In the genomic region with DNA sequence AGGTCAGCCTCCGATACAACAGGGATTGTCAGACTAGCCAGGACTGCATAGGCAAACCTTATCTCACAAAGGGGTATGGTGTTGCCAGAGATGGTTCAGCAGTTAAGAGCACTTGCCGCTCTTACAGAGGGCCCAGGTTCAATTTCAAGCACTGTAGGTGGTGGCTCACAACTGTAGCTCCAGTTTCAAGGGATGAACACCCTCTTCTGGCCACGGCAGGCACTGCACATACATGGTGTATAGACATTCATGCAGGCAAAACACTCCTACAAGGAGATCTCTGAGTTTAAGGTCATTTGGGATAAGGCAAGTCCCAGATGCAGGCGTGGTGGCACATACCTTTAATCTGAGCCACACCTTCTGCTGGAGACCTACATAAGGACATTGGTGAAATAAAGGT, we compare ENCODE assay signal across 10 mouse cellular contexts.
A peak's percentile ranks its signal among the peaks of the same experiment; 100 is the strongest.
DNase-seq lines count a peak whose midpoint lies in the region; ATAC-seq and TF ChIP-seq lines count a peak whose summit lies in the region.
"Had no signal": no experiment of that assay in that cellular context is flagged by ENCODE, and none has a peak within 500 bp of the region (broad histone marks: within the 10 kb centered on the region; RNA-seq: fewer than 3 reads in every experiment).

No protein-coding gene starts in this region.

- no peak overlapping the region for H3K4me2 ChIP-seq in kidney, embryonic 15.5 days
- H3K4me2 ChIP-seq: embryonic facial prominence, embryonic 15.5 days had no signal

- TF ChIP-seq CTCF in kidney, adult 2 months (conservative IDR thresholded peaks at IDR 0.05; ENCODE audit: insufficient read depth, insufficient read length, low read depth, low read length) = peak; percentile 30; the same call in 1 of the 2 replicates
- peak; percentile 70 for TF ChIP-seq CTCF in E14TG2a.4 (conservative IDR thresholded peaks at IDR 0.05; ENCODE audit: low read length)
- peak; percentile 13; the same call in 1 of the 2 replicates for TF ChIP-seq CTCF in brain, embryonic 14.5 days (IDR thresholded peaks at IDR 0.05; ENCODE audit: borderline replicate concordance, extremely low read depth, insufficient read depth, insufficient read length)

- H3K9me3 ChIP-seq in kidney, embryonic 15.5 days (replicated peaks) = no peaks in the 10 kb centered on the region
- H3K9me3 ChIP-seq in E14TG2a.4 (ENCODE audit: low read length) = no peaks in the 10 kb centered on the region
- H3K9me3 ChIP-seq: embryonic facial prominence, embryonic 15.5 days had no signal

- TF ChIP-seq POLR2A in kidney, adult 2 months (IDR thresholded peaks at IDR 0.05; ENCODE audit: low read depth, low read length) = no peak
- TF ChIP-seq POLR2A in brain, embryonic 14.5 days (IDR thresholded peaks at IDR 0.05; ENCODE audit: borderline replicate concordance, extremely low read depth, insufficient read depth, insufficient read length, poor library complexity, severe bottlenecking) = no peak

- WGBS in kidney, adult 2 months = 96% methylated on average over 4 of the region's 4 CpGs
- 93% methylated on average over 4 of the region's 4 CpGs for WGBS in kidney, embryonic 15.5 days

- H3K27me3 ChIP-seq in kidney, adult 2 months (replicated peaks; ENCODE audit: control insufficient read depth, insufficient read depth, low read length) = no peaks in the 10 kb centered on the region
- no peaks in the 10 kb centered on the region for H3K27me3 ChIP-seq in kidney, embryonic 15.5 days
- H3K27me3 ChIP-seq in E14TG2a.4 (ENCODE audit: insufficient read depth, low read length) = no peaks in the 10 kb centered on the region
- H3K27me3 ChIP-seq: embryonic facial prominence, embryonic 15.5 days had no signal

- no peaks in the 10 kb centered on the region for H3K36me3 ChIP-seq in kidney, adult 2 months (ENCODE audit: control insufficient read depth, insufficient read depth, low read length)
- H3K36me3 ChIP-seq in kidney, embryonic 15.5 days = 0 out of 2 replicates have a peak, but pooled peaks cover 8% of the 10 kb centered on the region
- peaks cover 43% of the 10 kb centered on the region for H3K36me3 ChIP-seq in E14TG2a.4 (ENCODE audit: insufficient read depth, low read length)
- H3K36me3 ChIP-seq: embryonic facial prominence, embryonic 15.5 days had no signal

- no peaks in the 10 kb centered on the region for H3K4me1 ChIP-seq in kidney, adult 2 months (ENCODE audit: control insufficient read depth, insufficient read depth, low read length)
- peaks cover 12% of the 10 kb centered on the region for H3K4me1 ChIP-seq in kidney, embryonic 15.5 days
- peaks cover 39% of the 10 kb centered on the region for H3K4me1 ChIP-seq in E14TG2a.4 (replicated peaks; ENCODE audit: low read depth, low read length)
- H3K4me1 ChIP-seq: embryonic facial prominence, embryonic 15.5 days had no signal

- no peak overlapping the region for H3K4me3 ChIP-seq in kidney, adult 2 months (ENCODE audit: insufficient read depth, low read depth, low read length)
- H3K4me3 ChIP-seq in kidney, embryonic 15.5 days (replicated peaks) = no peak overlapping the region
- H3K4me3 ChIP-seq in E14TG2a.4 (replicated peaks; ENCODE audit: low read length) = no peak overlapping the region
- H3K4me3 ChIP-seq: embryonic facial prominence, embryonic 15.5 days had no signal

- no peak overlapping the region for H3K9ac ChIP-seq in kidney, embryonic 15.5 days
- H3K9ac ChIP-seq: embryonic facial prominence, embryonic 15.5 days had no signal

- H3K27ac ChIP-seq in kidney, adult 2 months (ENCODE audit: insufficient read depth, low read depth, low read length) = no peak overlapping the region
- no peak overlapping the region for H3K27ac ChIP-seq in kidney, embryonic 15.5 days
- H3K27ac ChIP-seq: embryonic facial prominence, embryonic 15.5 days had no signal

- ATAC-seq in kidney, embryonic 15.5 days (replicated peaks; ENCODE audit: low FRiP score) = no peak

- DNase-seq in kidney, adult 2 months = no peak
- DNase-seq in 416B (ENCODE audit: low read depth) = peak; percentile 36
- no peak for DNase-seq in brain, embryonic 14.5 days (ENCODE audit: low read depth)
- no peak for DNase-seq in cerebellum, adult 8-10 months
- DNase-seq in heart, adult 8-10 months (ENCODE audit: low spot score) = no peak
- DNase-seq: adrenal gland, adult 2 months; thymus, adult 2 months had no signal

Comparison
In these comparisons a context has a peak if more than half of its experiments do, and no peak if none do; other contexts are left out.
1. CTCF ChIP-seq: peak in every context shown above with its lines; median percentile 70 in E14TG2a.4; 30 in kidney, adult 2 months; 13 in brain, embryonic 14.5 days.